Mouse (Mus musculus): ENCODE measurements around the gene Slc25a30.

The Slc25a30 gene

DNA sequence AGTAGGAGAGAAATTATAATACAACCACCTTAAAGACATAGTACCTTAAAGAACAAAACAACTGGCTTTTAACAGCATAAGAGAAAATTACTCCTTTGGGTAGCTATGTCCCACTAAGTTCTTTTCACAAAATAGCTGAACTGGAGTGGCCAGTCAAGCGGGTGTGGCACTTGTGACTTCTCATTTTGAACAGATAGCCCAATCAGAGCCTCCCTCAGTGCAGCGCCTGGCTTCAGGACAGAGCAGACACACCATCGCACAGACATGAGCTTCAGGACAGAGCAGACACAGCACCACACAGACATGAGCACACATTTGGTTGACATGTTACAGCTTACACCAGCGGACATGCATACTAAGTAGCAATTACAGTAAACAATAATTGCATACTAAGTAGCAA, 35.8 kb downstream of the Slc25a30 start:
- no peak for ATAC-seq (ENCODE audit: insufficient number of reproducible peaks, low FRiP score, low TSS enrichment)

DNA sequence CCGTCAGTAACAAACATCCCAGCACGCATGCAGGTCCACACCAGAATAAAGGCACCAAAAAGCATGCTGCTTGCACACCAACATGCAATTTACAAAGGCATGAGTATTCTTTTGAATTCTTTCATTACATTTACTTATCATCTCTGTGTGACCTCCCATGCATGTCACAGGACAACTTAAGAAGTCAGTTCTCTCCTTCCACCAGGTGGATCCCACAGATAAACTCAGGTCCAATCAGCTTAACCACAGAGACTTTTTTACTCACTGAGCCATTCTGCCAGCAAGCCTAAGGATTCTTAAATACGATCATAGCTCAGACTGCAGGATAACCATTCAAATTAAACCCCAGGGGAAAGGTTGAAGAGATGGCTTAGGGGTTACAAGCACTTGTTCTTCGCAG, 37.7 kb downstream of the Slc25a30 start:
- no peak for ATAC-seq (ENCODE audit: insufficient number of reproducible peaks, low FRiP score, low TSS enrichment)

DNA sequence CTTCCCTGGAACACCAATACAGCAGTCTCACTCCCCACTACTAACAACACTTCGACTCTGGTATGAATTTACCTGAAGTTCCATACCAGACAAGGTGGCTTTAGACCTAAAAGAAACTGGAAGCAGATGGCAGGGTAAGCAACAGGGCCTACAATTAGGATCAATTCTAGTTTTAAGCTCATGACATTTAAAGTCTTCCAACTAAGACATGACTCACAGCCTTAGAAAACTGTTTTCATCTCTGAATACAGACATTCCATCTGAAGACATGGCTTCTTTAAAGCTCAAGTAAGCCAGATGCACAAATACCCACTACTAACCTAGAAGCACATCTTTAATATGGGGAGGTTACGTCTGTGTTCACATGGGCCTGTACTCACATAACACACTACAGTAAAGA, 38.9 kb downstream of the Slc25a30 start:
- ATAC-seq (ENCODE audit: insufficient number of reproducible peaks, low FRiP score, low TSS enrichment): no peak

DNA sequence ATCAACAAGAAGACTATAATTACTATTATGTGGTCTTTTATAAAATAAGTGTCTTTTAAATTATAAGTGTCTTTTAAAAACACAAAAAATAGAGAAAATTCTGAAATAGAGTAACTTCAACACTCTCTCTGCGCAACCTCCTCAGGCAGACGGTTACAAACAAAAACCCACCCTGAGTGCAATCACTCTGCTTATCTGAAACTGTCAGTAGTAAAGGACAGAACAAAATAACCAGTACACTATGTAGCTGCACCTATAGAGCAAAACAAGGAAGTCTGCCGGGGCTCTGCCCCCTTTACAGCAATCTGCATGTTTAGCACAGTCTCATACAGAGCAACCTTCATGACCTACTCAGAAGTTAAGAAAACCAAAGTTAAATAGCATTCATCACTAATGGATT, 44.9 kb downstream of the Slc25a30 start:
- no peak for ATAC-seq (ENCODE audit: insufficient number of reproducible peaks, low FRiP score, low TSS enrichment)

DNA sequence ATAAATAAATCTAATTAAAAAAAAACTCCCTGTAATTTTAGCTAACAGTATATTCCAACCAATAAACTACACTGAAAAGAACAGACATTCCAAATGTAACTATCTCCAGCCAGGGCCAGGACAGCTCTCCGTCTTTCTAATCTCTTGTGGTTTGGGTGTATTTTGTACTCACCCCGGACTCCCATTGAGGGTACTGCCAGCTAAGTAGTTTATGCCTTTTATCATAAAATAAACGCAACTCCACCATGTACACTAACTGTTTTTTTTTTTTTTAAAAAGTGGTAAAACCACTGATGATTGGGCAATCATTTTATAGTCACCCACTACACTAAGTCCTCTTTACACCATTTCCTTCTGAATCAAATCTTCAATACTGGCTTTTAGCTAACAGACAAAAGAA, 51.2 kb downstream of the Slc25a30 start:
- ATAC-seq (ENCODE audit: insufficient number of reproducible peaks, low FRiP score, low TSS enrichment): no peak

DNA sequence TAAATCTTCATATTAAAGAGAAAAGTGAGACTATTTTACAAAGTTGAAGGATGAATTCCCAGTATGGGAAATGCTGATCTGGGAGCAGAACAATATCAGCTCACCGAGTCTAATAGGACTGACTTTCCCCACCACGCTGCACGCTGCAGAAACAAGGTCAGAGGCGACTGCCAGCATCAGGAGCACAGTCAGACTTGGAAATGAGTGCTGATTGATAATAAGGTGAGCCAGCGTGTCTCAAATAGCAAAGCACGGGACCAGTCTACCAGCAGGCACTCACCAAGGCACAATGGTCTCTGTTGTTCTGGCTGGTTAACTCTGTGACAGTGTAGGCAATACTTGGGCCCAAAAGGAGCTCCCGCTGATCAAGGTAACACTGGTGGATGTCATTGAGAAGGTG, 54.2 kb downstream of the Slc25a30 start:
- no peak for ATAC-seq (ENCODE audit: insufficient number of reproducible peaks, low FRiP score, low TSS enrichment)

DNA sequence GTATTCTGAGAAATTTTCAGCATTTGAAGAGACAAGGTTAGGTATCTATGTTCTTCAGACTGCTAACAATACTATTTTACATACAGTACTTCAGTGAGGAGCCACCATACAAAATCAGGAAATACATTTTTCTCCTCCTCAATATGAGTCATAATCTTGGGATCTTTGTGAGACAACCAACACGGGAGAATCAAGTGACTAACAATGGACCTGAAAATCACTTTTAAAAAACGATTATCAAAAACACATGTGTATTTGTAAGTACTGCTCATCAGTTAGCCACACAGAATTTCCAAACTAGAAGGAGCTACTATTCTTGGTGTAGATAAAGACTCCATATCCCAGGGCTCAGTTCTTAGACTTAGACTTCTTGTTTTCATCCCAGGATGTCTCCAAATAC, 55.5 kb downstream of the Slc25a30 start:
- no peak for ATAC-seq (ENCODE audit: insufficient number of reproducible peaks, low FRiP score, low TSS enrichment)

DNA sequence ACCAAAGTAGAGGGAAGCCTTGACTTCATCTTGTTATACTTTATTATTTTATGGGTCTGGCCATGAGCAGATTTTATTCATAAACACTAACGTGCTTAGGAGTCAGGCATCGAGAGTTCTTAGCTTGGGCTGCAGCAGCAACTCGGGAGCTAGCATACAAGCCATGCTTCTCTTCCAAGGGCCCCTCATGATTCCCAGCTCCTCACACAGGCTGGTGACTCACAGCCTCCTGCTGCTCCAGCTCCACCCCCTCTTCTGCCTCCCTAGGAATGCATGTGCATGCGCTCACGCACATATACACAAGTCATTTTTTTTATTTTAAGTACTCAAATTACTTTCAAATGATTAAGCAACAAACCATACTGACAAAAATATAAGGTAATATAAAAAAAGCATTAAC, 58.7 kb downstream of the Slc25a30 start:
- no peak for ATAC-seq (ENCODE audit: insufficient number of reproducible peaks, low FRiP score, low TSS enrichment)

DNA sequence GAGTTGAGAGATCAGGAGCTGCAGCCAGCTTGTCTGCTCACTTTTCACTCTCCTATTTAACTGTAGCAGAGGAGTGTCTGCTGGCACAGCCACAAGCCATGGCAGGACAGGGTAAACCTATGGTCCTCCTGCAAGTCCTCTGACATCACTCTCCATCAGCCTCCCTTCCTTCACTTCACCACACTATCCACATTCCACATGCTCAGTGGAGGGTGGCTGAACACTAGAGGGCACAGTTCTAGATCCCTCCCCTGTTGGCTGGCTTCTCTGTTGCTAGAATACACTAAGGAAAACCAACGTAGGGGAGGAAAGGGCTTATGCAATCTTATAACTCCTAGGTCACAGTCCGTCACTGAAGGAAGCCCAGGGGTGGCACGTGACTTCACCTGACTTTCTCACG, 59.8 kb downstream of the Slc25a30 start:
- peak; percentile 38; the same call in 1 of the 2 replicates for ATAC-seq (ENCODE audit: insufficient number of reproducible peaks, low FRiP score, low TSS enrichment)

DNA sequence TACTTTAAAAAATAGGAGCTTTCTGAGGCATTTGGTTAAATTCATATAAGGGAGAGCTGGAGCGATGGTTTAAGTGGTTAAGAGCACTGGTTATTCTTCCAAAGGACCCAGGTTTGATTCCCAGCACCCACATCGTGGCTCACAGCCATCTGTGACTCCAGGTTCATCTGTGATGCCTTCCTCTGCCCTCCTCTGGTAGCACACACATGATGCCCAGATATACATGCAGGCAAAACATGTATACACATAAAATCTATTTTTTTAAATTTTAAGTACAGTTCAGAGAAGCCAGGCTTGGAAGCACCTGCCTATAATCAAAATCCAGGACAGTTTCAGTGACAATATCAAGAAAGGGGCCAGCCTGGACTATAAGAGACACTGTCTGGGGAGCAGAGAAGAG, 64.0 kb downstream of the Slc25a30 start:
- ATAC-seq (ENCODE audit: insufficient number of reproducible peaks, low FRiP score, low TSS enrichment): no peak

DNA sequence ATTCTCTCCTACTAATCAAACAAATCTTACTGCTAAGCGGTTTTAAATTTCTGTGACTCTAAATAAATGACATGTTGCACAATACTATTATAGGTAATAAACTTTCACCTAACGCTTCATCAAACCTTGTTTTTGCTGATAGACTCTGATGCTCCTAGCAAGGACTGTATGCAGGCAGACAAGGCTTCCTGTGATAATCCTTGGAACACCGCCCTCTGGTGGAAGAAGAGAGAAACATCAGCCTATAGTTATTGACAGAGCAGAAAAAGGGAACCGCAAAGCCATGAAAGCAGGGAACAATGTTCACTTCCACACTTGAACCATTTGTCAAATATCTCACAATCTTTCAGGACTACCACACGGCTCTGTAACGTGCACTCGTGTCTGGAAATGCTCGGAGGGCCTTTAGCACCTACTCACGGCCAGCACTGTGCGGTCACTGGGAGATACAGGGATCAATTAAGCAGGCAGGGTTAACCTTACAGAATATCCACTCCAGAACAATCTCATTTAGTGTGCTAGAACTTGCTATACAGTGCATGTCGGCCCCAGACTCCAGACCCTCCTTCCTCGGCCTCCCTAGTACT, 64.8 kb downstream of the Slc25a30 start:
- peak; percentile 45 for ATAC-seq (ENCODE audit: insufficient number of reproducible peaks, low FRiP score, low TSS enrichment)

DNA sequence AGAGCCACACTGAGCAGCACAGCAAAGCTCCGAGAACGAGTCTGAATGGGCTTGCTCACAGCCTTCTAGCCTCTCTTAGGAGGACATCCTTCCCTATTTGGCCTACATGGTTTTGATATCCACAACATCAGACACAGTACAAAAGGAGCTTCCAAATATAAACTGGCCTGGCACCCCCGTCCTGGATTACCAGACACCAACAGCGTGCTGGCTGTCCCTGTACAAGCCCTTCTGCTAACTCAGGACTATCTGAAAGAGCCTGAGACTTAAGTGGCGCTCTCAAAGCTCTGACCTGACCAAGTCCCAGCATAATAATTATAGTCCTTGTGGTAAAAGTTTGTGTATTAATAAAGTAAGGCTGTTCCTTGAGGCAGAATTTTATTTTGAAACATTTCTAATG, 66.7 kb downstream of the Slc25a30 start:
- no peak for ATAC-seq (ENCODE audit: insufficient number of reproducible peaks, low FRiP score, low TSS enrichment)

DNA sequence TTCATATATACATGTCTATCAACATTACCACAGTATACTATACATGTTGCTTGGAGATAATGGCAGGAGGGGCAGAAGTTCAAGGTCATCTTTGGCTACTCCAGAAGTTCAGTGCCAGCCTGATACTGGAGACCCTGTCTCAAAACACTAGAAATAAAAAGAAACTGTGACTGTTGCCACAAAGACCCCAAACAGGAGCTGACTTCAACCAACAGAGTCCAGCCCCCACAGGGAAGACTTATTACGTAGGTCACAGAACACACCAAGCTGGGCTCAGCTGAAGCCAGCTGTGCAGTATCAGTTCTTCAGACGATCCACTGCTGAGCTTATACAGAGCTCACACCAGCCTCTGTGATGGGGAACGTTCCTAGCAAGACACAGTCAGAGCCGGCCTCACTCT, 70.4 kb downstream of the Slc25a30 start:
- ATAC-seq (ENCODE audit: insufficient number of reproducible peaks, low FRiP score, low TSS enrichment): no peak

DNA sequence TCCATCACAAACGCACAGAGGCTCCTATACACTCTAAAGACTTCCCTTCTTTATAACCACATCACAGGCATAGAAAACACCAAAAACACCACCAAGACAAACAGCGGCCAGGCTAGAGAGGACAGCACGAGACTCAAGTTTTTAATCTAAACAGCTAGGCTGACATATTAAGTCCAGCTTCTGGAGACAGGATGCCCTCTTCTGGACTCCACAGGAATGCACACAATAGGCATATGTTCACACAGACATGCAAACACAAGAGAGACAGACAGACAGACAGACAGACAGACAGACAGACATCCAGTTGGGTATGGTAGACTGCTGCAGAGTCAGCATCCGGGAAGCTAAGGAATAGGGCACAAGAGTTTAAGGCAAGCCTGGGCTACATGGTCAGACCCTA, 73.2 kb downstream of the Slc25a30 start:
- no peak for ATAC-seq (ENCODE audit: insufficient number of reproducible peaks, low FRiP score, low TSS enrichment)

DNA sequence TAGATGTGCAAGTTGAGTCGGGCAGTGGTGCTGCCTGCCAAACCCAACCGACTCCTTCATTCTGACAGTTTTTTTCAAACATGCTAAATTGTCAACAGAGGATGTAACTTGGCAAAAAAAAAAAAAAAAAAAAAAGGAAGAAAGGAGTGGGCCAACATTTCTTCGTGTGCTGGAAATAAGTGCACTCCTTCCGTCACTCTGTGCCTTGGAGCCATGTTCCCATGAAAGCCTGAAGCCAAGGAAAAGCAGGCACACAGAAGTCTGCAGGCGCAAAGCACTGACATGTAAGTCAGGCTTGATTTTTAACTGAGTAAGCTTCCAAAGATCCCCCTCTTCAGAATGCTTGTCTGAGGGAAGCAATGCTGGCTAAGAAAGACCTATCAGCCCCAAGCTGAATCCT, 74.2 kb downstream of the Slc25a30 start:
- no peak for ATAC-seq (ENCODE audit: insufficient number of reproducible peaks, low FRiP score, low TSS enrichment)

DNA sequence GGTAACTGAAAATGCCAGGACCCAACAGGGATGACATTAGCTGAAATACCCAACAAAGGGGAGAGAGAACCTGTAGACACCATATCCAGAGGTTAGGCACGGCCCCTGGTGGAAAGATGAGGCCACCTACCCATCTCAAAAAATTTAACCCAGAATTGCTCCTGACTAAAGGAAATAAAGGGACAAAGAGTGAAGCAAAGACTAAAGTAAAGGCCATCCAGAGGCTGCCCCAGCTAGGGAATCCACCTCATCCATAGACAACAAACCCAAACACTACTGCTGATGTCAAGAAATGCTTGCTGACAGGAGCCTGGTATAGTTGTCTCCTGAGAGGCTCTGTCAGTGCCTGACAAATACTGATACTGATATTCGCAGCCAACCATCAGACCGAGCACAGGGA, 75.1 kb downstream of the Slc25a30 start:
- no peak for ATAC-seq (ENCODE audit: insufficient number of reproducible peaks, low FRiP score, low TSS enrichment)
